Mouse (Mus musculus) activated CD4-positive, CD25-positive, alpha-beta regulatory T cell, adult 9 weeks (primary cell): ENCODE results near the gene Lrrc20. TPM values are rescaled to one million over a fixed set of nuclear protein-coding genes. Genes with fewer than 3 reads are reported as not detected.

Experiments used
- polyA plus RNA-seq: library from polyadenylated mRNA; unstranded; fragments of 100-300 nt; shearing (Covaris generic); gene quantifications from one replicate; pipeline ENCODE4 v1.2.1, GENCODE M21; 2017

The Lrrc20 gene
- polyA plus RNA-seq: 11.0 TPM

GRCm38 (mm10) chr10:61475594-61476439, at the start of gene Lrrc20:
Lrrc20 (plus strand) TSS chr10:61475801.

GRCm38 (mm10) chr10:61452645-61453044, 23.0 kb upstream of the Lrrc20 start, which contains the start of gene Eif4ebp2:
Eif4ebp2 (minus strand) TSS chr10:61452661.

Other genes starting within 250 kb of the Lrrc20 start
- not detected for gene Adamts14, start 202.4 kb upstream of the Lrrc20 start, polyA plus RNA-seq
- 6.1 TPM for gene Prf1, start 178.0 kb upstream of the Lrrc20 start, polyA plus RNA-seq
- 0.23 TPM for gene Pald1, start 92.3 kb upstream of the Lrrc20 start, polyA plus RNA-seq
- gene Nodal, start 57.8 kb upstream of the Lrrc20 start, polyA plus RNA-seq: not detected
- gene Eif4ebp2, start 23.1 kb upstream of the Lrrc20 start, polyA plus RNA-seq: 8.6 TPM
- gene Npffr1, start 119.7 kb downstream of the Lrrc20 start, polyA plus RNA-seq: not detected
- gene Ppa1, start 172.8 kb downstream of the Lrrc20 start, polyA plus RNA-seq: 91.5 TPM
- 159 TPM for gene Sar1a, start 204.5 kb downstream of the Lrrc20 start, polyA plus RNA-seq
- gene Tysnd1, start 219.7 kb downstream of the Lrrc20 start, polyA plus RNA-seq: 2.1 TPM
- gene Aifm2, start 239.5 kb downstream of the Lrrc20 start, polyA plus RNA-seq: 4.9 TPM